Mouse (Mus musculus): ENCODE results near the gene Cdc42bpa. TPM values are rescaled to one million over a fixed set of nuclear protein-coding genes. Genes with fewer than 3 reads are reported as not detected.

Gene Cdc42bpa
- polyA plus RNA-seq, 1 experiment: 80.2 TPM

- 79% methylated on average over 5 of the region's 5 CpGs for WGBS
- Histone ChIP-seq H3K4me1 (ENCODE audit: control insufficient read depth, insufficient read depth, low read length) (peaks cover 5% of the 10 kb centered on the region; the same call in 1 of the 2 replicates), H3K4me3 (ENCODE audit: insufficient read depth, low read depth, low read length) (no peak overlapping the region), H3K27ac (ENCODE audit: insufficient read depth, low read depth, low read length) (no peak overlapping the region)
- TF ChIP-seq POLR2A (IDR thresholded peaks at IDR 0.05; ENCODE audit: insufficient read depth, low read depth, low read length) (no peak), CTCF (IDR thresholded peaks at IDR 0.05; ENCODE audit: insufficient read depth, low read depth, low read length) (no peak)
Observed at GRCm38 (mm10) chr1:180200722-180201121, 240.4 kb downstream of the Cdc42bpa start.

- no peak overlapping the region for H3K27ac ChIP-seq (ENCODE audit: insufficient read depth, low read depth, low read length)
- TF ChIP-seq POLR2A (IDR thresholded peaks at IDR 0.05; ENCODE audit: insufficient read depth, low read depth, low read length) (no peak), CTCF (IDR thresholded peaks at IDR 0.05; ENCODE audit: insufficient read depth, low read depth, low read length) (no peak)
- WGBS: 79% methylated on average over 3 of the region's 3 CpGs
- H3K4me3 ChIP-seq (ENCODE audit: insufficient read depth, low read depth, low read length): no peak overlapping the region
- no peaks in the 10 kb centered on the region for H3K4me1 ChIP-seq (ENCODE audit: control insufficient read depth, insufficient read depth, low read length)
Observed at GRCm38 (mm10) chr1:180208370-180208769, 248.1 kb downstream of the Cdc42bpa start.

- H3K4me1 ChIP-seq (ENCODE audit: control insufficient read depth, insufficient read depth, low read length): no peaks in the 10 kb centered on the region
- H3K27ac ChIP-seq (ENCODE audit: insufficient read depth, low read depth, low read length): no peak overlapping the region
- TF ChIP-seq CTCF (IDR thresholded peaks at IDR 0.05; ENCODE audit: insufficient read depth, low read depth, low read length) (no peak), POLR2A (IDR thresholded peaks at IDR 0.05; ENCODE audit: insufficient read depth, low read depth, low read length) (no peak)
- no peak overlapping the region for H3K4me3 ChIP-seq (ENCODE audit: insufficient read depth, low read depth, low read length)
- WGBS: 83% methylated on average over 4 of the region's 4 CpGs
Observed at GRCm38 (mm10) chr1:180210031-180210432, 249.8 kb downstream of the Cdc42bpa start.

GRCm38 (mm10) chr1:180210781-180211271, 250.6 kb downstream of the Cdc42bpa start:
- 90% methylated on average over 9 of the region's 9 CpGs for WGBS
- Histone ChIP-seq H3K4me1 (ENCODE audit: control insufficient read depth, insufficient read depth, low read length) (no peaks in the 10 kb centered on the region), H3K27ac (ENCODE audit: insufficient read depth, low read depth, low read length) (no peak overlapping the region), H3K4me3 (ENCODE audit: insufficient read depth, low read depth, low read length) (no peak overlapping the region)
- TF ChIP-seq CTCF (IDR thresholded peaks at IDR 0.05; ENCODE audit: insufficient read depth, low read depth, low read length): no peak
- no peak for TF ChIP-seq POLR2A (IDR thresholded peaks at IDR 0.05; ENCODE audit: insufficient read depth, low read depth, low read length)

GRCm38 (mm10) chr1:180212911-180213310, 252.6 kb downstream of the Cdc42bpa start:
- Histone ChIP-seq H3K4me1 (ENCODE audit: control insufficient read depth, insufficient read depth, low read length) (no peaks in the 10 kb centered on the region), H3K27ac (ENCODE audit: insufficient read depth, low read depth, low read length) (no peak overlapping the region), H3K4me3 (ENCODE audit: insufficient read depth, low read depth, low read length) (no peak overlapping the region)
- 95% methylated on average over 5 of the region's 5 CpGs for WGBS
- no peak for TF ChIP-seq CTCF (IDR thresholded peaks at IDR 0.05; ENCODE audit: insufficient read depth, low read depth, low read length)
- TF ChIP-seq POLR2A (IDR thresholded peaks at IDR 0.05; ENCODE audit: insufficient read depth, low read depth, low read length): no peak

GRCm38 (mm10) chr1:180215044-180215443, 254.8 kb downstream of the Cdc42bpa start:
- H3K27ac ChIP-seq (ENCODE audit: insufficient read depth, low read depth, low read length): no peak overlapping the region
- H3K4me3 ChIP-seq (ENCODE audit: insufficient read depth, low read depth, low read length): no peak overlapping the region
- WGBS: 16% methylated on average over 4 of the region's 4 CpGs
- TF ChIP-seq CTCF (IDR thresholded peaks at IDR 0.05; ENCODE audit: insufficient read depth, low read depth, low read length): peak; percentile 88
- TF ChIP-seq POLR2A (IDR thresholded peaks at IDR 0.05; ENCODE audit: insufficient read depth, low read depth, low read length): no peak
- no peaks in the 10 kb centered on the region for H3K4me1 ChIP-seq (ENCODE audit: control insufficient read depth, insufficient read depth, low read length)

Other genes with a start within 250 kb of the Cdc42bpa start
- not detected in 2 replicates for gene Kif28, start 215.2 kb upstream of the Cdc42bpa start, polyA plus RNA-seq (2012; ENCODE audit: insufficient read depth, insufficient read length, low replicate concordance, missing spikeins)
- not detected in 2 replicates for gene Gm10518, start 157.1 kb upstream of the Cdc42bpa start, polyA plus RNA-seq (2012; ENCODE audit: insufficient read depth, insufficient read length, low replicate concordance, missing spikeins)
- not detected in 2 replicates for gene Ahctf1, start 156.8 kb upstream of the Cdc42bpa start, polyA plus RNA-seq (2012; ENCODE audit: insufficient read depth, insufficient read length, low replicate concordance, missing spikeins)
- not detected in 2 replicates for gene Coq8a, start 239.1 kb downstream of the Cdc42bpa start, polyA plus RNA-seq (2012; ENCODE audit: insufficient read depth, insufficient read length, low replicate concordance, missing spikeins)

Measured in olfactory bulb, adult 2 months (tissue).